Mouse (Mus musculus): ENCODE measurements around the gene Acta1.

DNA sequence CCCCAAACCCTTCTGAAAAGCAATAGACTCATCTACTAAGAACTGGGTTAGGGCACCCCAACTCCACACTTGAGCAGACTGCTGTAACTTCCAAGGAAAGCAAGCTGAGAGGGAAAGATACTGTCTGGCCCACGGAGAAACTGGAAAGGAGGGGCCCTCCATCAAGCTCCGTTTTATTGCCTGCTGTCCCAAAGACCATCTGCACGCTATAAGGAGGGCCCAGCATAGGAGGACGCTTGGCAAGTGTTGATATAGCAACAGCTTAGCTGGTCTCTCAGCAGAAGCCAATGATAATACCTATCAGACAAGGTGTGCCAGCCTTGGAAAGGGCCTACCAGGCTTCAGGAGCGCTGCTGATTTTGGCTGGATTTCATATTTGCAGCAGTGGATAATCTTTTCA lies 43.0 kb downstream of the Acta1 start:
- no peak for TF ChIP-seq USF1 (IDR thresholded peaks at IDR 0.05; ENCODE audit: low read depth)
- no peak for TF ChIP-seq MAX (IDR thresholded peaks at IDR 0.05; ENCODE audit: low read depth)
- TF ChIP-seq SRF (IDR thresholded peaks at IDR 0.05; ENCODE audit: control insufficient read depth, insufficient read length, low read depth) = no peak
- no peak for TF ChIP-seq POLR2A (IDR thresholded peaks at IDR 0.05; ENCODE audit: insufficient read length, low read depth)
- no peak for TF ChIP-seq TCF12 (IDR thresholded peaks at IDR 0.05; ENCODE audit: insufficient read depth, poor library complexity, severe bottlenecking)

Measured in myocyte (in vitro differentiated cells).